Mouse (Mus musculus): ENCODE results near the gene Rps6. TPM values are rescaled to one million over a fixed set of nuclear protein-coding genes. Genes with fewer than 3 reads are reported as not detected.

Gene Rps6
- polyA plus RNA-seq, 1 experiment = 682 TPM

- TF ChIP-seq GATA1 (IDR thresholded peaks at IDR 0.05; ENCODE audit: borderline replicate concordance, low read length) = no peak
- no peak for TF ChIP-seq FLI1 (IDR thresholded peaks at IDR 0.05; ENCODE audit: low read length)
- no peaks in the 10 kb centered on the region for H3K4me1 ChIP-seq
- no peak overlapping the region for H3K4me3 ChIP-seq (replicated peaks)
- no peaks in the 10 kb centered on the region for H3K9me3 ChIP-seq
- H3K36me3 ChIP-seq (replicated peaks; ENCODE audit: low read length) = peaks cover 83% of the 10 kb centered on the region
- H3K27me3 ChIP-seq (replicated peaks) = no peaks in the 10 kb centered on the region
Measured at GRCm38 (mm10) chr4:86810604-86811003, 46.6 kb downstream of the Rps6 start.

Other genes with a start within 250 kb of the Rps6 start
- 1.0 and 5.8 TPM in 2 replicates for gene Haus6, start 245.4 kb downstream of the Rps6 start, polyA plus RNA-seq (2012; ENCODE audit: insufficient read depth, low replicate concordance)
- 6.3 and 32.6 TPM in 2 replicates for gene Plin2, start 187.4 kb downstream of the Rps6 start, polyA plus RNA-seq (2012; ENCODE audit: insufficient read depth, low replicate concordance)
- 0.73 and 0.88 TPM in 2 replicates for gene Dennd4c, start 108.9 kb downstream of the Rps6 start, polyA plus RNA-seq (2012; ENCODE audit: insufficient read depth, low replicate concordance)
- 1.5 and 1.9 TPM in 2 replicates for gene Acer2, start 17.0 kb upstream of the Rps6 start, polyA plus RNA-seq (2012; ENCODE audit: insufficient read depth, low replicate concordance)